Mouse (Mus musculus) embryonic facial prominence, embryonic 15.5 days (tissue): ENCODE data around the gene AI593442. TPM values are rescaled to one million over a fixed set of nuclear protein-coding genes. Genes with fewer than 3 reads are reported as not detected.

ENCODE experiments used
- ATAC-seq: fragments of 200-750 bp; cut with Nextera tagmentation; 2 replicates; pipeline ENCODE4 v1.8.0; 2017; ENCODE audit warnings: low read depth, moderate TSS enrichment; ENCODE audit not compliant: insufficient number of reproducible peaks, low FRiP score, low TSS enrichment
- H3K27ac ChIP-seq: fragments of 300-500 bp; sonication (generic); replicated peaks from 2 replicates; pipeline ENCODE4 v1.5.1; 2015; ENCODE audit warnings: mild to moderate bottlenecking, inconsistent platforms
- H3K27me3 ChIP-seq: fragments of 300-500 bp; sonication (generic); 2 replicates; pipeline ENCODE4 v1.6.1; 2015; ENCODE audit warnings: inconsistent platforms
- H3K36me3 ChIP-seq: fragments of 300-500 bp; sonication (generic); 2 replicates; pipeline ENCODE4 v1.6.1; 2015; ENCODE audit warnings: mild to moderate bottlenecking, inconsistent platforms
- H3K4me1 ChIP-seq: fragments of 300-500 bp; sonication (generic); 2 replicates; pipeline ENCODE4 v1.6.1; 2015; ENCODE audit warnings: inconsistent platforms
- H3K4me2 ChIP-seq: fragments of 300-500 bp; sonication (generic); replicated peaks from 2 replicates; pipeline ENCODE4 v1.6.1; 2015; ENCODE audit warnings: mild to moderate bottlenecking, inconsistent platforms
- H3K4me3 ChIP-seq: fragments of 300-500 bp; sonication (generic); replicated peaks from 2 replicates; pipeline ENCODE4 v1.5.1; 2015; ENCODE audit warnings: mild to moderate bottlenecking, inconsistent platforms
- H3K9ac ChIP-seq: fragments of 300-500 bp; sonication (generic); 2 replicates; pipeline ENCODE4 v1.6.1; 2015; ENCODE audit warnings: inconsistent platforms
- H3K9me3 ChIP-seq: fragments of 300-500 bp; sonication (generic); replicated peaks from 2 replicates; pipeline ENCODE4 v1.6.1; 2016; ENCODE audit warnings: inconsistent platforms
- WGBS: fragments of 180-500 bp; shearing (Covaris S2); methylation state at CpG from one replicate; pipeline ENCODE4 v1.1.7; 2015; 5-methylcytosine and 5-hydroxymethylcytosine counted together
- polyA plus RNA-seq: library from polyadenylated mRNA; unstranded; fragments of >200 nt; fragmentation: Nextera tagmentation; extraction: Ambion mirVana; gene quantifications from 2 replicates; pipeline ENCODE4 v1.2.1, GENCODE M21; 2015

The AI593442 gene
- polyA plus RNA-seq, 1 experiment from 2014 or later: 3.2 TPM

DNA sequence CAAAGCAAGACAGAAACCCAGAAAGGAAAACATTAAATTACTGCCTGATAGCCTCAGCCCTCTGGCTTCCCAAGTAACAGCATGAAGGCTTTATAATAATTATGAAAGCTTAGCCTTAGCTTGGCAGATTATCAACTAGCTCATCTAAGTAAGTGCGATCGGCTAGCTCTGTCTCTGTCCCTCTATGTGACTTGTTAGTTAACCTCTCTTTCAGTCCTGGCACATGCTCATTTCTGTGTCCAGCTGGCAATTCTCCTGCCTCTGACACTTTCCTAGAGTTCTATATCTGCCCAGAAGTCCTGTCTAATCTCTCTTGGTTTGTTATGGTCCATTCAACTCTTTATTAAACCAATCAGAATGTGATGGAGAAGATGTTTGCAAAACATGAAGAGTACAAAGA is 34.3 kb downstream of the AI593442 start:
- no peak for ATAC-seq
- Histone ChIP-seq H3K4me2 (no peak overlapping the region), H3K9me3 (no peaks in the 10 kb centered on the region), H3K27me3 (no peaks in the 10 kb centered on the region), H3K9ac (no peak overlapping the region), H3K4me1 (0 out of 2 replicates have a peak, but pooled peaks cover 4% of the 10 kb centered on the region), H3K27ac (no peak overlapping the region), H3K4me3 (no peak overlapping the region), H3K36me3 (no peaks in the 10 kb centered on the region)
- 65% methylated on average over 2 of the region's 2 CpGs for WGBS

DNA sequence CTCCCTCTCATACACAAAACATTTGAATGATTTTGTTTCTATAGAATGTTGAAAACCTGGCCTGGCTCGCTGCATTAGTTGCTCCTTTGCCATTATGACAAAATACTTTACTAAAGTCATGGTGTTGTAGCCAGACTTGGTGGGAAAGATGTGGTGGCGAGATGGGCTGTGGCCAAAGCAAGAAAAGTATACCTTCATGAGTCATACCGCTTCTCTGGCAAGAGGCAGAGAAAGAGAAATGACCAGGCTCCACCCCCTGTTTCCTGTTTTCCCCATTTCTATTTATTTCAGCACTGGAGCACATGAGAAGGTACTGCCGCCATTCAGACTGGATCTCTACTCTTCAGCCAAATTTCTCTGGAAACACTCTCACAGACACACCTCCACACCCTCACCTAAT is 35.0 kb downstream of the AI593442 start:
- Histone ChIP-seq H3K9ac (no peak overlapping the region), H3K27ac (no peak overlapping the region), H3K36me3 (no peaks in the 10 kb centered on the region), H3K4me3 (no peak overlapping the region), H3K9me3 (no peaks in the 10 kb centered on the region), H3K4me2 (no peak overlapping the region), H3K4me1 (0 out of 2 replicates have a peak, but pooled peaks cover 4% of the 10 kb centered on the region), H3K27me3 (no peaks in the 10 kb centered on the region)
- ATAC-seq: no peak
- WGBS: 61% methylated on average over 4 of the region's 4 CpGs

DNA sequence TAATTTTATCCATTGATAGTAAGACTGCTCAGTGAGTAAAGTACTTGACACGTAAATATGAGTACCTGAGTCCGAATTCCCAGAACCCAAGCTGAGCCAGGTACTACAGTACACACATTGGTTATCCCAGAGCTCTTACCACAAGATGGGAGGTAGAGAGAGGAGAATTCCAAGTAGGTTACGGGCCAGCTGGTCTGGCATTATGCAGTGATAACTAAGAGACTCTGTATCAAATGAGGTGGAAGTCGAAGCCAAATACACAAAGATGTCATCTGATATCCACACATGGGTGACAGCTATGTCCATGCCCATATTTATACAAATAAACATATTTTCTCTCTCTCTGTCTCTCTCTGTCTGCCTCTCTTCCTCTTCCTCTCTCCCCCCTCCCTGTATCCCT is 35.4 kb downstream of the AI593442 start:
- H3K4me1 ChIP-seq: 0 out of 2 replicates have a peak, but pooled peaks cover 4% of the 10 kb centered on the region
- H3K36me3 ChIP-seq: no peaks in the 10 kb centered on the region
- no peak overlapping the region for H3K4me2 ChIP-seq
- no peak overlapping the region for H3K27ac ChIP-seq
- no peak overlapping the region for H3K4me3 ChIP-seq
- no peak for ATAC-seq
- 86% methylated on average over 4 of the region's 4 CpGs for WGBS
- H3K27me3 ChIP-seq: no peaks in the 10 kb centered on the region
- H3K9me3 ChIP-seq: no peaks in the 10 kb centered on the region
- H3K9ac ChIP-seq: no peak overlapping the region

DNA sequence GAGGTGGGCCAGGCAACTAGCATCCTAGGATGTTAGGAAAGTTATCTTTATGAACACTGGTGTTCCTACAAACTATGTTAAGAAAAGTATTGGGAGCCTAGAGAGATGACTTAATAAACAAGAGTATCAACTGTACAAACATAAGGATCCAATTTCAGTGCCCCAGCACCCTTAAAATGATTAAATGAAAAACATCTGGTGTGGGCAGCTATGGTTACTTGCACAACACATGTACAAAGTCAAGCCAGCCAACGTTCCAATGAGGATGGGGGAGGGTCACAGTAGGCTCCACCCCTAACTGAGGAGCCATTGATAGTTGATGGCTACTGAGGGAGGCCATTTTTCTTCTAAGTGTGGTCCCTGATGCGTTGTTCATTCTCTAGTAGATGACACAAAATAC is 43.6 kb downstream of the AI593442 start:
- ATAC-seq: no peak
- Histone ChIP-seq H3K27ac (no peak overlapping the region), H3K9ac (no peak overlapping the region), H3K4me1 (no peaks in the 10 kb centered on the region), H3K4me2 (no peak overlapping the region), H3K4me3 (no peak overlapping the region), H3K27me3 (no peaks in the 10 kb centered on the region), H3K9me3 (no peaks in the 10 kb centered on the region), H3K36me3 (no peaks in the 10 kb centered on the region)
- 48% methylated on average over 2 of the region's 2 CpGs for whole genome bisulfite sequencing

DNA sequence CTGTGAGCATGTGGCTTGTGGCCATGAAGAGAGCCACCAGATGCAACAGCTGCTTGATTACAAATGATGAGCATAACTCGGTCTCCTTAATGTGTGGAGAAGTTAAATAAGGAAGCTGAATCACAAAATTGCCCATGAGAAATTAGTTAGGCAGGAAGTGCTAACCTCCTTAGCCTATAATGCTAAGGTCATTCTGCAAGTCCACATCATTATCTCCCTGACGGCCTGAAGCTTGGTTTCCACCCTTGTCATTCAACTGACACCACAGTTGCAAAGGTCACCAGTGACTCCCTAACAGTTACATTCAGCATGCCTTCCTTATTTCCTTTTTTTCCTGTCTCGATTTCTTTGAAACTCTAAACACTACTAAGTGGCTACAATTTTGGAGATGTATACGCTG is 55.7 kb downstream of the AI593442 start:
- Histone ChIP-seq H3K9ac (no peak overlapping the region), H3K4me3 (no peak overlapping the region), H3K9me3 (no peaks in the 10 kb centered on the region), H3K4me2 (no peak overlapping the region), H3K4me1 (no peaks in the 10 kb centered on the region), H3K27me3 (no peaks in the 10 kb centered on the region), H3K36me3 (no peaks in the 10 kb centered on the region), H3K27ac (no peak overlapping the region)
- ATAC-seq: no peak
- WGBS: 57% methylated on average over 4 of the region's 4 CpGs
